21 mouse cellular contexts compared by ENCODE assay signal in genomic region chr3:77695571-77695970, GRCm38 (mm10).
"Had no signal": no experiment of that assay in that cellular context is flagged by ENCODE, and none has a peak within 500 bp of the region (broad histone marks: within the 10 kb centered on the region; RNA-seq: fewer than 3 reads in every experiment).

No protein-coding gene starts in this region.

- H3K9me3 ChIP-seq: lung, embryonic 15.5 days; megakaryocyte, embryonic 14.5 days; midbrain, embryonic 13.5 days; midbrain, embryonic 15.5 days; neural tube, embryonic 13.5 days; neural tube, embryonic 15.5 days had no signal

- H3K27ac ChIP-seq: lung, embryonic 15.5 days; macrophage; midbrain, embryonic 13.5 days; midbrain, embryonic 15.5 days; neural tube, embryonic 13.5 days; neural tube, embryonic 15.5 days had no signal

- H3K9ac ChIP-seq: lung, embryonic 15.5 days; midbrain, embryonic 13.5 days; midbrain, embryonic 15.5 days; neural tube, embryonic 13.5 days; neural tube, embryonic 15.5 days had no signal

- DNase-seq: lung, adult 2 months; lung, postnatal 14 days; lung, postnatal 36 days; retina, postnatal 1 day; right cerebral cortex, adult 18-20 months; right cerebral cortex, postnatal 25 days; right cerebral cortex, postnatal 4 days; spleen, adult 18-20 months; thymus, adult 18-20 months; thymus, postnatal 14 days; thymus, postnatal 36 days had no signal

- H3K4me3 ChIP-seq: lung, embryonic 15.5 days; megakaryocyte, embryonic 14.5 days; midbrain, embryonic 13.5 days; midbrain, embryonic 15.5 days; myocyte; neural tube, embryonic 13.5 days; neural tube, embryonic 15.5 days had no signal

- ATAC-seq: lung, postnatal 0 days; midbrain, embryonic 13.5 days; midbrain, embryonic 15.5 days had no signal

- H3K36me3 ChIP-seq: lung, embryonic 15.5 days; midbrain, embryonic 13.5 days; midbrain, embryonic 15.5 days; neural tube, embryonic 13.5 days; neural tube, embryonic 15.5 days had no signal

- H3K4me2 ChIP-seq: lung, embryonic 15.5 days; midbrain, embryonic 11.5 days; midbrain, embryonic 13.5 days; midbrain, embryonic 15.5 days; neural tube, embryonic 13.5 days; neural tube, embryonic 15.5 days had no signal

- H3K4me1 ChIP-seq: lung, embryonic 15.5 days; megakaryocyte, embryonic 14.5 days; midbrain, embryonic 13.5 days; midbrain, embryonic 15.5 days; neural tube, embryonic 13.5 days; neural tube, embryonic 15.5 days had no signal

- H3K27me3 ChIP-seq: lung, embryonic 15.5 days; megakaryocyte, embryonic 14.5 days; midbrain, embryonic 13.5 days; midbrain, embryonic 15.5 days; neural tube, embryonic 13.5 days; neural tube, embryonic 15.5 days had no signal
